Mouse (Mus musculus): ENCODE data around the gene Gpm6a. TPM values are rescaled to one million over a fixed set of nuclear protein-coding genes. Genes with fewer than 3 reads are reported as not detected.

Gene Gpm6a
- total RNA-seq, 2 experiments from 2014 or later, result not detected

Other genes starting within 250 kb of the Gpm6a start
- not detected in 2 replicates for gene Wdr17, start 67.7 kb upstream of the Gpm6a start, total RNA-seq (2015; ENCODE audit: low replicate concordance)
- gene Wdr17, start 67.7 kb upstream of the Gpm6a start, total RNA-seq (2017; ENCODE audit: low replicate concordance), result not detected in 2 replicates

All from erythroid progenitor cell, adult 5-6 weeks (primary cell).